Mouse (Mus musculus) heart, adult 2 months (tissue): ENCODE data around the gene Atp5f1.

ENCODE experiments used
- CTCF ChIP-seq: fragments of 200-600 bp; IDR thresholded peaks from 2 replicates; pipeline ENCODE4 v1.8.1; 2022; ENCODE audit warnings: antibody characterized with exemption, mild to moderate bottlenecking, moderate library complexity
- POLR2A ChIP-seq: fragments of 200-500 bp; IDR thresholded peaks from 2 replicates; pipeline ENCODE4 v1.6.1; 2011; ENCODE audit warnings: mild to moderate bottlenecking, low read depth, low read length, control low read depth; ENCODE audit not compliant: insufficient read depth

- TF ChIP-seq CTCF (no peak), POLR2A (peak; percentile 98)
Measured at GRCm38 (mm10) chr3:105958974-105959580, 822 bp downstream of the Atp5f1 start, which contains the start of gene Wdr77.
